Mouse (Mus musculus) megakaryocyte, embryonic 14.5 days (primary cell): Measurements from ENCODE around the gene Maml2.

Experiments
- FLI1 ChIP-seq: IDR thresholded peaks from 2 replicates; pipeline ENCODE4 v1.6.1; 2012; ENCODE audit warnings: low read length, inconsistent platforms, mixed read lengths
- GATA1 ChIP-seq: IDR thresholded peaks from 3 replicates; pipeline ENCODE4 v1.6.1; 2012; ENCODE audit warnings: mixed read lengths, low read length, inconsistent platforms, borderline replicate concordance

DNA sequence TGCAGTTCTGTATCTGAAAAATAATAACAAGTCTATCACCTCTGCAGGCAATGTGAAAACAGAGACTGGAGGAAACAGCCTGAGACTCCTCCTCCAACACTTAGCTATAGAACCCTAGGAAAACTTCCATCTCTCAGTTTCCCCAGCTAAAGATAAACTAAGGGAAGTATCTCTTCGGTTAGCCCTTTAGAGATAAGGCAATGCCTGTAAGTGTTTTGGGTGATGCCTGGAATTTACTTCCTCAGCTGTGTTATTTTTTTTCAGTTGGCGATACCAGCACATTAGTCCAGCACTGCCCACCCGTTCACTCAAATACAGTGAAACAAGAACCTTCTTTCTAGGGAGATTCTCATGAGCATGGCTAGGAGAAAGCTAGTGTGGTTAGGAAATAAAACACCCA is 36.8 kb upstream of the Maml2 start:
- TF ChIP-seq FLI1 (no peak), GATA1 (no peak)
